Mouse (Mus musculus) limb, embryonic 14.5 days (tissue): Measurements from ENCODE around the gene Fam131c. TPM values are rescaled to one million over a fixed set of nuclear protein-coding genes. Genes with fewer than 3 reads are reported as not detected.

Experiments
- ATAC-seq: fragments of 200-750 bp; cut with Nextera tagmentation; 2 replicates; pipeline ENCODE4 v1.8.0; 2017; ENCODE audit warnings: low read depth, moderate number of reproducible peaks, moderate TSS enrichment; ENCODE audit not compliant: low FRiP score
- DNase-seq: peaks from one replicate; pipeline ENCODE4 v3.0.0-alpha.2; 2015; ENCODE audit warnings: low spot score
- H3K27ac ChIP-seq: fragments of 300-500 bp; sonication (generic); replicated peaks from 2 replicates; pipeline ENCODE4 v1.5.1; 2014; ENCODE audit warnings: low read depth, mild to moderate bottlenecking, low read length, moderate library complexity, mixed read lengths
- H3K27me3 ChIP-seq: fragments of 300-500 bp; sonication (generic); 2 replicates; pipeline ENCODE4 v1.6.1; 2014; ENCODE audit warnings: low read length, mixed read lengths; ENCODE audit not compliant: control insufficient read depth, insufficient read depth
- H3K36me3 ChIP-seq: fragments of 300-500 bp; sonication (generic); 2 replicates; pipeline ENCODE4 v1.6.1; 2014; ENCODE audit warnings: mild to moderate bottlenecking, low read length, moderate library complexity, mixed read lengths; ENCODE audit not compliant: control insufficient read depth, insufficient read depth
- H3K4me1 ChIP-seq: fragments of 300-500 bp; sonication (generic); 2 replicates; pipeline ENCODE4 v1.6.1; 2014; ENCODE audit warnings: antibody characterized with exemption, low read length, mixed read lengths; ENCODE audit not compliant: control insufficient read depth, insufficient read depth
- H3K4me2 ChIP-seq: fragments of 300-500 bp; sonication (generic); replicated peaks from 2 replicates; pipeline ENCODE4 v1.6.1; 2014; ENCODE audit warnings: low read depth, mild to moderate bottlenecking, low read length, moderate library complexity; ENCODE audit not compliant: severe bottlenecking
- H3K4me3 ChIP-seq: fragments of 300-500 bp; sonication (generic); replicated peaks from 2 replicates; pipeline ENCODE4 v1.5.1; 2014; ENCODE audit warnings: low read length
- H3K9ac ChIP-seq: fragments of 300-500 bp; sonication (generic); 2 replicates; pipeline ENCODE4 v1.6.1; 2014; ENCODE audit warnings: mild to moderate bottlenecking, low read depth, low read length, moderate library complexity; ENCODE audit not compliant: severe bottlenecking
- H3K9me3 ChIP-seq: fragments of 300-500 bp; sonication (generic); 2 replicates; pipeline ENCODE4 v1.6.1; 2016; ENCODE audit warnings: low read length; ENCODE audit not compliant: control insufficient read depth
- POLR2A ChIP-seq: fragments of 200-500 bp; IDR thresholded peaks from 2 replicates; pipeline ENCODE4 v1.8.0; 2012; ENCODE audit warnings: inconsistent platforms, mild to moderate bottlenecking, moderate library complexity, borderline replicate concordance; ENCODE audit not compliant: insufficient read depth, insufficient read length; ENCODE audit errors: extremely low read depth
- WGBS: fragments of 180-500 bp; shearing (Covaris S2); extraction: QIAGEN DNeasy Blood & Tissue Kit; methylation state at CpG from one replicate; pipeline ENCODE4 v1.1.7; 2014; 5-methylcytosine and 5-hydroxymethylcytosine counted together
- polyA plus RNA-seq, 2 experiments: library from polyadenylated mRNA; depleted of rRNA in 1 of 2; stranded (reverse) in 1 of 2; unstranded in 1 of 2; fragments of >200 nt; fragmentation: Nextera tagmentation in 1 of 2; extraction: Ambion mirVana in 1 of 2; gene quantifications; 2 replicates each; pipeline versions ENCODE4 v1.2.1 to v1.2.3; 2012 to 2014

The Fam131c gene
- polyA plus RNA-seq, 2 experiments = 1.2 to 1.6 TPM

GRCm38 (mm10) chr4:141362937-141363548 is 5.0 kb upstream of the Fam131c start:
- H3K4me3 ChIP-seq = no peak overlapping the region
- H3K4me1 ChIP-seq = 0 out of 2 replicates have a peak, but pooled peaks cover 3% of the 10 kb centered on the region
- H3K27me3 ChIP-seq = peaks cover 29% of the 10 kb centered on the region; the same call in 1 of the 2 replicates
- DNase-seq (peak; percentile 87), ATAC-seq (no peak)
- 30% methylated on average over 11 of the region's 11 CpGs for WGBS
- H3K4me2 ChIP-seq = no peak overlapping the region
- H3K9me3 ChIP-seq = no peaks in the 10 kb centered on the region
- no peak overlapping the region for H3K9ac ChIP-seq
- no peak overlapping the region for H3K27ac ChIP-seq
- TF ChIP-seq POLR2A = no peak
- no peaks in the 10 kb centered on the region for H3K36me3 ChIP-seq

GRCm38 (mm10) chr4:141365126-141365525 is 2.9 kb upstream of the Fam131c start:
- peaks cover 39% of the 10 kb centered on the region; the same call in 1 of the 2 replicates for H3K27me3 ChIP-seq
- WGBS = 58% methylated on average over 8 of the region's 8 CpGs
- no peak for TF ChIP-seq POLR2A
- H3K4me3 ChIP-seq = no peak overlapping the region
- no peaks in the 10 kb centered on the region for H3K4me1 ChIP-seq
- no peaks in the 10 kb centered on the region for H3K9me3 ChIP-seq
- H3K36me3 ChIP-seq = no peaks in the 10 kb centered on the region
- ATAC-seq = no peak
- H3K4me2 ChIP-seq = no peak overlapping the region
- H3K27ac ChIP-seq = no peak overlapping the region
- H3K9ac ChIP-seq = no peak overlapping the region
- no peak for DNase-seq

GRCm38 (mm10) chr4:141365876-141366275 is 2.1 kb upstream of the Fam131c start:
- ATAC-seq = no peak
- Histone ChIP-seq H3K27ac (no peak overlapping the region), H3K27me3 (peaks cover 39% of the 10 kb centered on the region; the same call in 1 of the 2 replicates), H3K4me2 (no peak overlapping the region), H3K36me3 (no peaks in the 10 kb centered on the region), H3K9ac (no peak overlapping the region), H3K4me3 (no peak overlapping the region), H3K4me1 (no peaks in the 10 kb centered on the region), H3K9me3 (no peaks in the 10 kb centered on the region)
- DNase-seq = no peak
- 52% methylated on average over 7 of the region's 7 CpGs for WGBS
- no peak for TF ChIP-seq POLR2A

GRCm38 (mm10) chr4:141372426-141372825 is 4.4 kb downstream of the Fam131c start:
- no peak overlapping the region for H3K27ac ChIP-seq
- WGBS = 92% methylated on average over 5 of the region's 5 CpGs
- H3K9me3 ChIP-seq = no peaks in the 10 kb centered on the region
- H3K9ac ChIP-seq = no peak overlapping the region
- no peaks in the 10 kb centered on the region for H3K36me3 ChIP-seq
- no peaks in the 10 kb centered on the region for H3K4me1 ChIP-seq
- H3K4me3 ChIP-seq = no peak overlapping the region
- peaks cover 14% of the 10 kb centered on the region; the same call in 1 of the 2 replicates for H3K27me3 ChIP-seq
- DNase-seq (no peak), ATAC-seq (no peak)
- H3K4me2 ChIP-seq = no peak overlapping the region
- TF ChIP-seq POLR2A = no peak

GRCm38 (mm10) chr4:141379674-141380073 is 11.7 kb downstream of the Fam131c start:
- Histone ChIP-seq H3K36me3 (no peaks in the 10 kb centered on the region), H3K4me1 (peaks cover 3% of the 10 kb centered on the region; the same call in 1 of the 2 replicates), H3K4me2 (no peak overlapping the region), H3K27me3 (peaks cover 26% of the 10 kb centered on the region), H3K9me3 (no peaks in the 10 kb centered on the region), H3K27ac (no peak overlapping the region), H3K9ac (no peak overlapping the region), H3K4me3 (no peak overlapping the region)
- DNase-seq = no peak
- TF ChIP-seq POLR2A = no peak
- 66% methylated on average over 8 of the region's 8 CpGs for whole genome bisulfite sequencing
- ATAC-seq = no peak
